Mouse (Mus musculus): ENCODE results near the gene Hdgf. TPM values are rescaled to one million over a fixed set of nuclear protein-coding genes. Genes with fewer than 3 reads are reported as not detected.
A peak's percentile ranks its signal among the peaks of the same experiment; 100 is the strongest.

The Hdgf gene
- polyA plus RNA-seq, 1 experiment: 215 TPM

DNA sequence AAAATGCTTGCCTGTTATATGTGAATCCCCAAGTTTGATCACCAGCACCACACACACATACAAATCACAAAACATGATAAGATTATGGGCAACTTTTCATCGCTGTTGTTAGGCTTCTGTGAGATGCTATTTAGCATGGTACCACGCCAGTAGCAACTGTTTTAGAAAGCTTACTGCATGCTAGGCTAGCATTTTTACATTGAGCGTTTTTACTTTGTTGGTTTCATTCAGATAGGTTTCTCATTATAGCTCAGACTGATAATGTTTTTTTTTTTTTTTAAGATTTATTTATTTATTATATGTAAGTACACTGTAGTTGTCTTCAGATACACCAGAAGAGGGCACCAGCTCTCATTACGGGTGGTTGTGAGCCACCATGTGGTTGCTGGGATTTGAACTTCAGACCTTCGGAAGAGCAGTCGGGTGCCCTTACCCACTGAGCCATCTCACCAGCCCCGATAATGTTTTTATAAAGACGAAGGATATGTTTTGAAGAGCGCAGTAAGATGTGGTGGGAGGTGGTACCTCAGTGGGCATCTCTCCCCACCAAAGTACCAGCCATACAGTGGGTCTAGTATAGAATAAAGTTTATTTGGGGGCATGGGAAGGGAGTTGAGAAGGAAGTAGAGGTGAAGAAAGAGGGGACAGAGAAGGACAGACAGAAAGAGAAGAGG, 14.3 kb downstream of the Hdgf start:
- Histone ChIP-seq H3K4me1 (ENCODE audit: control insufficient read depth, insufficient read depth, insufficient read length, low read length) (no peaks in the 10 kb centered on the region), H3K4me3 (ENCODE audit: insufficient read depth, low read depth, low read length) (peak overlapping the region; percentile 79; the same call in 1 of the 2 replicates), H3K27ac (replicated peaks; ENCODE audit: low read depth, low read length) (no peak overlapping the region)

DNA sequence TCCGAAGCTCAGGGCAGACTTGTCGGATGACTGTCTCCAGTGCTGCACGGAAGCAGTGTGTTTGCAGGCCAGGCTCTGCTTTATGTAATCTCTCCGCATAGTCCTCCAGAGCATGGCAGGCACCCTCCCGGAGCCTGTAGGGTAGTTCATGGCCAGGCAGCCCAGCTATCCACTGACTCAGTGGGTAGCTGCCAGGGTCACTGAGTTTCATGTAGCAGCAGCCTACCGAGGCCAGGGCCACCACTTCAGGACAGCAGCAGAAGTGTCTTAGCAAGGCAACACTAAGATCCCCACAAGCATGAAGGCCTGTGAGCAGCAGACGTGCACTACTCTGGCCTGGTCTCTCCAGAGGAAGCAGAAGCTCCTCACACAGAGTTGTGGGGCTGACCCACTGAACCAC, 18.9 kb downstream of the Hdgf start:
- Histone ChIP-seq H3K27ac (replicated peaks; ENCODE audit: low read depth, low read length) (no peak overlapping the region), H3K4me1 (ENCODE audit: control insufficient read depth, insufficient read depth, insufficient read length, low read length) (peaks cover 3% of the 10 kb centered on the region; the same call in 1 of the 2 replicates), H3K4me3 (ENCODE audit: insufficient read depth, low read depth, low read length) (no peak overlapping the region)

DNA sequence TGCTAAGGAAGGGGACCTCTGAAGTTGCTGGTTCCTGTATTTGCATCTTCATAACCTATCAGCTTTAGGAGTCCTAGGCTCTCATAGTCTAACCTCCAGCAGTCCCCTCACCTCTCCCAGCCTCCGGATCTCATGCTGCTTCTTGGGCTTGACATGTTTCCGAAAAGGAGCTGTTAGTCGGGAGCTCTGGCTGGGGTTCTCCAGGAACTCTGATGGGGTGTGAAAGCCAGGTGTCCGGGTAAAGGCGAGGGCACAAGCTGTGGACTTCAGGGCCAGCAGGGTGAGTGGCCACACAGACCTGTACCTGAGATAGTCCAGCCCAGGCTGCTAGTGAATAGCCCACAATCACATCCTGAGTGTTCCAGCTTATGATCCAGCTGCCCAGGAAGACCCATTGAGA, 21.3 kb downstream of the Hdgf start:
- Histone ChIP-seq H3K4me1 (ENCODE audit: control insufficient read depth, insufficient read depth, insufficient read length, low read length) (peaks cover 3% of the 10 kb centered on the region), H3K27ac (replicated peaks; ENCODE audit: low read depth, low read length) (no peak overlapping the region), H3K4me3 (ENCODE audit: insufficient read depth, low read depth, low read length) (no peak overlapping the region)

DNA sequence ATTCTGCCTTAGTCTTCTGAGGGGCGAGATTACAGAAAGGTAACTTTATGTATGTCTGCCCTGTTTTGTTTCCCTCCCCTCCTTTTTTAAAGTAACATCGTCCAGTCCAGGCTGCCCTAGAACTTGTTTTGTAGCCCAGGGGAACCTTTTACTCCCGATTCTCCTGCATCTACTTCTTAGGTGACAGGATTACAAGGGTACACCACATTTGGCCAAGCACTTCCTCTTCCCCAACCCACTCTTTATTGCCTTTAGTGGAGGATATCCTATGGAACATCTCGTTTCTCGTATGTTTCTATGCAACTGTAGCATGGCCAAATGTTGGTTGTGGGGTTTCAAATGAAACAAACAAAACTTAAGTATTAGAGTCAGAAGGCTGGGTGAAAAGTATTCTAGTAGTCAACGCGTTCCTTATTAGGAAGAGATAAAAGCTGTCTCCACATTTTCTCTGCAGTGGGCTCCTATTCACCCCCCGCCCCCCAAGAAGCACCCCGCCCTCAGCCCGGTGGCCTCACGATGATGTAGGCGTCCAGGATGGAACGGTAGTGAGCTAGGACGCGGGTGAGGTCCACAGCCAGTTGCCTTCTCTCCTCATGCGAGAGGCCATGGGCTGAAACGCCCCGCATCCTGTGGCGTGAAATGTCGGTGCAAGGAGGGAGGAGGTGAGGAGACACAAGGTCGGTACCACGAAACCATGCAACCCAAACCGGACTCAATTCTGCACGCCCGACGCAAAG, 23.4 kb downstream of the Hdgf start:
- Histone ChIP-seq H3K4me1 (ENCODE audit: control insufficient read depth, insufficient read depth, insufficient read length, low read length) (peaks cover 3% of the 10 kb centered on the region), H3K4me3 (ENCODE audit: insufficient read depth, low read depth, low read length) (peak overlapping the region; percentile 97), H3K27ac (replicated peaks; ENCODE audit: low read depth, low read length) (peak overlapping the region; percentile 91)

DNA sequence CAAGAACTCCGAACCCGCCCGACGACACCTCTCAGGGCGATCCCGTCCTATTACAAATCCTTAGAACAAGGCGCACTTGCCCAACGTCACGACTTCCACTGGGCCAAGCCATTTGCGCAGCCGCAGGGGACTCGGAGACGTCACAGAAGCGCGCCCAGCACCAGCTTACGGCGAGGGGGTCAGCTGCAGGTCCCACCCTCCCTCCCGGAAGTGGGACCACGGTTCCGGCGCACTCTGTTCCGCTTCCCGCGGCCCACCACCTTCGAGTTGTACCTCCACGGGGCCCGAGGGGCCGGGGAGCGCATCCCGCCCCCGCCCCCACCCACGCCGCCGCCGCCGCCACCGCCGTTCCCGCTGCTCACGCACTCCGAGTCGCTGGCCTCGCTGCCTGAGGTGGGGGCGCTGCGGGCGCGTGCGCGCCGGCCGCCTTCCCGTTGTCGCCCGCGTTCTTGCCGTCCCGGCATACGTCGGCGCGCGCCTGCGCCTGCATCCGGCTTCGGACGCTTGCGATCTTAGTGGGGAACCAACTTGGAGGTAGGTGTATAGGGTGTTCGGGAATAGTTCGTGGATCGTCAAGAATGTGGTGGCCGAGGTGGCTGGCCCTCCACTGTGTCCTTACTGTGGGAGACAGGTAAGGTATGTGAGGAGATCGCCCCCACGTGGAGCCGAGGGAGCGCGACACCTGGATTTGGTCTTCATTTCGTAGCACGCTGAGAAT, 24.1 kb downstream of the Hdgf start, which contains the start of the genes Isg20l2 and Rrnad1:
Isg20l2 (plus strand) TSS at position 237 of the 718 bp plus-strand sequence.
Rrnad1 (minus strand) TSS at position 640 of the 718 bp plus-strand sequence.
- Histone ChIP-seq H3K4me1 (ENCODE audit: control insufficient read depth, insufficient read depth, insufficient read length, low read length) (peaks cover 3% of the 10 kb centered on the region), H3K27ac (replicated peaks; ENCODE audit: low read depth, low read length) (peak within 1 kb of the TSS; percentile 91), H3K4me3 (ENCODE audit: insufficient read depth, low read depth, low read length) (peak within 1 kb of the TSS; percentile 97)

DNA sequence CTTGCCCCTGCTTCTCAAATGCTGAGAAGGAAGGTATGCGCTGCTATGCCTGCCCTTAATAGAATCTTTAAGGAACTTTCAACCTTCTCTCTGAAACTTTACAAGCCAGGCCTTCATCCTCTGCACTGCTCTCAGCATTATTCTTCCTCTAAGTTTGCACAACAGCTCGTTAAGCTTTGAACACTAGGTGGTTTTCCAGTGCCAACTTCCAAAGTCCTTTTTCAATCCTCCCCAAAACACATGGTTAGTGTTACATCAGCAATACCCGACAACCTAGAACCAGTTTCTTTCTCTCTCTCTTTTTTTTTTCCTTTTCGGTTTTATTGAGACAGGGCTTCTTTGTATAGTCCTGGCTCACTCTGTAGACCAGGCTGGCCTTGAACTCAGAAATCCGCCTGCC, 27.9 kb downstream of the Hdgf start:
- Histone ChIP-seq H3K4me1 (ENCODE audit: control insufficient read depth, insufficient read depth, insufficient read length, low read length) (peaks cover 2% of the 10 kb centered on the region), H3K4me3 (ENCODE audit: insufficient read depth, low read depth, low read length) (no peak overlapping the region), H3K27ac (replicated peaks; ENCODE audit: low read depth, low read length) (no peak overlapping the region)

DNA sequence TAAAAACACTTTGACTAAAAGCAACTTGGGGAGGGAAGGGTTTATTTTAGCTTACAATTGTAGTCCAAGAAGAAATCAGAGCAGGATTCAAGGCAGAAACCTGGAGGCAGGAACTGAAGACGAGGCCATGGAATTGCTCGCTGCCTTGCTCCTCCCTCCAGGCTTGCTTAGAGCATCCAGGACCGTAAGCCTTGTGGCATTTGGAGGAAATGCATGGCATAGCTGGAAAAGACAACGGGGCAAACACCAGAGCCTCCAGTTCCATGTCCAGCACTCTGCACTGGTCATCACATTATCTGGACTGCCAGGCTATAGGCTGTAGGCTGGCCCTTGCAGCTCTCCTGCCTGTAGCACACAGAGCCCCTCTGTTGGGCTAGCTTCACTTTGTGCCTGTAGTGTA, 28.4 kb downstream of the Hdgf start:
- H3K4me1 ChIP-seq (ENCODE audit: control insufficient read depth, insufficient read depth, insufficient read length, low read length): no peaks in the 10 kb centered on the region; the same call in 1 of the 2 replicates
- no peak overlapping the region for H3K4me3 ChIP-seq (ENCODE audit: insufficient read depth, low read depth, low read length)
- no peak overlapping the region for H3K27ac ChIP-seq (replicated peaks; ENCODE audit: low read depth, low read length)

DNA sequence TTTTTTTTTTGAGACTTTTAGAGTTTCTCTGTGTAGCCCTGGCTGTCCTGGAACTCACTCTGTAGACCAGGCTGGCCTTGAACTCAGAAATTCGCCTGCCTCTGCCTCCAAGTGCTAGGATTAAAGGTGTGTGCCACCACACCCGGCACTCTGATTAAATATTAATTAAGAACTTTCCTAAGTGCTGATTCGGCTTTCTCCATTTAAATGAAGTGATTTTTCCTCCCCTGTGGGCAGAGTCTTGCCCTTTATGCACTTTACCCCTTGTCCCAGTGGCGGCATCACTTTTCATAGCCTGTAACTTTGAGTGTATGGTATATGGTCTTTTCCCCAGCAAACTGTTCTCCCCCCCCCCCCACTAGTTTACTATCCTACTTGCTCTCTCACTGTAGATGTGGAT, 29.1 kb downstream of the Hdgf start:
- Histone ChIP-seq H3K4me1 (ENCODE audit: control insufficient read depth, insufficient read depth, insufficient read length, low read length) (no peaks in the 10 kb centered on the region; the same call in 1 of the 2 replicates), H3K4me3 (ENCODE audit: insufficient read depth, low read depth, low read length) (no peak overlapping the region), H3K27ac (replicated peaks; ENCODE audit: low read depth, low read length) (no peak overlapping the region)

DNA sequence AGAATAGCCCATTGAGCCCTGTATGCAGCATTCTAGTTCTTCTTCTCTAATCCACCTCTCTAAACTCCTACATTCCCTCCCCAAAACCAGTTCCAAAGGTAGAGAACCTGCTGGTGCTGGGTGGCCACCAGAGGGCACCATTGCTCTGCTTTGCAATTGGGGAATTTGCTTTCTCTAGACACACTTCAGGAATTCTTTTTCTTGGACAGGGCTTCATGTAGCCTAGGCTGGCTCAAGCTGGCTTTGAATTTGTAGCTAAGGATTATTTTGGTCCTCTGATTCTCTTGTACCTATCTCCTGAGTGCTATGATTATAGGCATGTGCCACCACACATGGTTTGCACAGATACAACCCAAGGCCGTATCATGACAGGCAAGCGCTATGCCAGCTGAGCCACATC, 29.7 kb downstream of the Hdgf start:
- Histone ChIP-seq H3K4me1 (ENCODE audit: control insufficient read depth, insufficient read depth, insufficient read length, low read length) (no peaks in the 10 kb centered on the region; the same call in 1 of the 2 replicates), H3K4me3 (ENCODE audit: insufficient read depth, low read depth, low read length) (no peak overlapping the region), H3K27ac (replicated peaks; ENCODE audit: low read depth, low read length) (no peak overlapping the region)

DNA sequence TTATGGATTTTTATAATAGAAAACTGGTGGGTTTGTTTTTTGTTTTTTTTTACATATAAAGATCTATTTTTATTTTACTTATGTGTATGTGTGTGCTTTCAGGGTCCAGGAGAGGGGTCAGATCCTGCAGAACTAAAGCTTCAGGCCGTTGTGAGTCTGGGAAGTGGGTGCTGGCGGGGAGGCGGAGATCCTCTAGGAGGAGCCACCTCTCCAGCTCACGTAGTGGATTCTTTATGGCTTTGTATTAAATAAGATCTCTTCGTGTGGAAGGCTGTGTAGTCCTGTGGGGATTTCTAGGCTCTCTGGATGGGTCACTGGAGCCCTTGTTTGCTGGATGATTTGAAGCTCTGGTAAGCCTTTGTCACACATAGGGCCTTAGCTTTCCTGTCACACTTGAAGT, 34.5 kb downstream of the Hdgf start:
- H3K4me3 ChIP-seq (ENCODE audit: insufficient read depth, low read depth, low read length): no peak overlapping the region
- H3K27ac ChIP-seq (replicated peaks; ENCODE audit: low read depth, low read length): no peak overlapping the region
- H3K4me1 ChIP-seq (ENCODE audit: control insufficient read depth, insufficient read depth, insufficient read length, low read length): no peaks in the 10 kb centered on the region

DNA sequence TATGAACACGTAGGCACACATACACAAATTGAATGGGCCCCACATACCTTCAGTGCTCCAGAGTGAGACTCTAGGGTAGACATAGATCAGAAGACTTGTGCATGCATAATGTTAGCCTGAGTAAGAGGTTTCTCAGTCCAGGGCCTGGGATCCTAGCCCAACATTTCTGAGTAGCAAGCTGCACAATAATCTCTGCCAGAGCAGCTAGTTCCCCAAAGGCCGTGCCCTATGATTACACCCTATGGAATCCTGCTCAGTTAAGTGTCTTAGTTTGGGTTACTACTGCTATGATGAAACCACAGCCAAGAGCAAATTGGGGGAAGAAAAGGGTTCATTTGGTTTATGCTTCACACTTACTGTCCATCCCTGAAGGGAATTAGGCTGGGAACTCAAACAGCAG, 36.4 kb downstream of the Hdgf start:
- no peaks in the 10 kb centered on the region for H3K4me1 ChIP-seq (ENCODE audit: control insufficient read depth, insufficient read depth, insufficient read length, low read length)
- H3K4me3 ChIP-seq (ENCODE audit: insufficient read depth, low read depth, low read length): no peak overlapping the region
- H3K27ac ChIP-seq (replicated peaks; ENCODE audit: low read depth, low read length): no peak overlapping the region

DNA sequence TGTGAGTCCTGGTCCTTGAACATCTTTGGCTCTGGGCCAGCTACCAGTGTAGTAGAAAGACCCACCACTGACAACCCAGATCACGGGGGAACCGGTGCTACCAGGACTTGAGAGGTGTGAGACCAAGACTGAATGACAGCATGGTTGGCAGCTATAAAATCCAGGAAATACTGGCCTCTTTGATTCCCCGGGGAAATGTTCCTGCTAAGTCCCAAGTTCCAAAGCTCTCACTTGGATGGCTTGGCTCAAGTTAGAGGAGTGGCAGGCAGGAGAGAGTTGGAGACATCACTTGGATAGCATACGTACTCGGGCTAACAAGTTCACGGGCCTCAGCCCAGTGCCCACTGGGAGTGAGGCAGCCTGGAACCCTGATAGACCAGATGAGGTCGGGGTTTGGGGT, 37.5 kb downstream of the Hdgf start:
- no peaks in the 10 kb centered on the region for H3K4me1 ChIP-seq (ENCODE audit: control insufficient read depth, insufficient read depth, insufficient read length, low read length)
- no peak overlapping the region for H3K27ac ChIP-seq (replicated peaks; ENCODE audit: low read depth, low read length)
- H3K4me3 ChIP-seq (ENCODE audit: insufficient read depth, low read depth, low read length): no peak overlapping the region

DNA sequence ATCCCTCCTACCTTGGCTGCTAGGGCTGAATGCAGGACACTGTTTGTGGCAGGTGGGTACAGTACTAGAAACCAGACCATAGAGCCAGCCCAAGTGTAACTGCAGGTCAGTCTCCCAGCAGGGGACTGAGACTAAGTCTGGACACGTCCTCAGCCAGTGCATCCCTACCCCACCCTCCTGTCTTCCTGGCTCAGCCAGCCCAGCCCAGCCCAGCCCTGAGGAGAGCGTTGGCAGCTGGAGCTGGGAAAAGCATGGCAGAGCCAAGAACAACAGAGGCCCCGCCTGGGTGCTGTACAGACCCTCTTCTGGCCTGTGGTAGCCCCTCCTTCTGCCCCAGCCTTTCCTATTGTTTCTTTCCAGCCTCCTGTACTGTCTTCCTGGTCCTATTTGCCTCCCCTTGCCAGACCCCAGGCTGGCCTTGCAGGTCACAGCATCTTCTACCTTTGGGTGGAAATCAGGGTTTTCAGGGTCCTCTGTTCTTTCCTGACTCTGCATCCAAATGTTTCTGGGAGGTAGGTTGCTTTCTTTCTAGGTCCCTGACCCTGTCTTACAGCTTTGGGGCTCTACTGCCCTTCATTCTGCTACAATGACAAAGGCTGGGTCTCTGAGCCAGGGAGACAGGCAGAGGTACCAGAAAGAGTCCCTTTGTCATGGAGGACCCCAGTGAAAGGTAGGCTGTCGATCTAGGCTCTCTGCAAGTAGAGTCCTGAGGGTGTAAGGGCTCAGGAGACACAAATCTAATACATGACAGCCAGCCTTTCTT, 38.9 kb downstream of the Hdgf start:
- H3K4me1 ChIP-seq (ENCODE audit: control insufficient read depth, insufficient read depth, insufficient read length, low read length): no peaks in the 10 kb centered on the region; the same call in 1 of the 2 replicates
- H3K27ac ChIP-seq (replicated peaks; ENCODE audit: low read depth, low read length): no peak overlapping the region
- H3K4me3 ChIP-seq (ENCODE audit: insufficient read depth, low read depth, low read length): no peak overlapping the region

DNA sequence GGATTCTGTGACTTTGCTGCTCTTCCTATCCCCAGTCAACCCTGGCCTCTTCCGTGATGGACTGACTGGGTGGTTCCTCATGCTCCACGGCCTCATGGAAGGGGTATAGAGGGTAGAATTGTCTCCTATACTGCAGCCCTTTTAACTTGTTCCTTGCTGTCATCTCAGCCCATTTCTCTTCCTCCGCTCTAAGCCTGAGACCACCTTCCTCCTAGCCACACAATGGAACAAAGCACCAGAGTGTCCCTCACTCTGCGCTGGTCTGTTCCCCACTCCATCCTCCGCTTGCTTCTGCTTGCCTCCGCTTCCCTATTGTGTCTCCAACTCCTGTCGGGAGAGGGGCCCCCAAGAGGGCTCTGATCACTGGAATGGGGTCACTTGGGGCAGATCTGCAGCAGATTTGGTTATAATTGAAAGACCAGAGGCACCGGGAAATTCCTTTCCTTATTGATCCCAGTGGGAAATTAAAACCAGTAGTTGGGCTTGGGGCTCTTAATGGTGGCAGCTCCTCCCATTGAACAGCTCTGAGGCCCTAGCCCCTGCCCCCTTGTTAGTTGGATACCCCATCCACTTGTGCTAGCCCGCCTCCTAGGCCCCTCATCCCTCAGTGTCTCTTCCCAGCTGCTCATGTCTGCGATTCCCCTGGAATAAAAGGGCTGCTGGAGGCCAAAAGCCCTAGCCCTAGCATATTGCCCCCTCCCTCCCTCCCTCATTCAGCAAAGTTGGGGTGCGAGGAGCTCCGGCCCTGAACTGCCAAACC, 39.8 kb downstream of the Hdgf start:
- Histone ChIP-seq H3K27ac (replicated peaks; ENCODE audit: low read depth, low read length) (no peak overlapping the region), H3K4me1 (ENCODE audit: control insufficient read depth, insufficient read depth, insufficient read length, low read length) (no peaks in the 10 kb centered on the region; the same call in 1 of the 2 replicates), H3K4me3 (ENCODE audit: insufficient read depth, low read depth, low read length) (no peak overlapping the region)

All from brown adipose tissue, adult 24 weeks (tissue).